Comparison of ENCODE assay signal across 22 mouse cellular contexts in genomic region chr16:70244205-70244756, GRCm38 (mm10).
A peak's percentile ranks its signal among the peaks of the same experiment; 100 is the strongest.
DNase-seq lines count a peak whose midpoint lies in the region; ATAC-seq and TF ChIP-seq lines count a peak whose summit lies in the region.
"Had no signal": no experiment of that assay in that cellular context is flagged by ENCODE, and none has a peak within 500 bp of the region (broad histone marks: within the 10 kb centered on the region; RNA-seq: fewer than 3 reads in every experiment).

No protein-coding gene starts in this region.

- H3K4me2 ChIP-seq in embryonic facial prominence, embryonic 11.5 days (ENCODE audit: low read depth, low read length), result no peak overlapping the region
- no peak overlapping the region for H3K4me2 ChIP-seq in hindbrain, embryonic 13.5 days
- H3K4me2 ChIP-seq in hindbrain, embryonic 12.5 days (replicated peaks), result no peak overlapping the region
- H3K4me2 ChIP-seq in forebrain, embryonic 15.5 days (replicated peaks), result no peak overlapping the region
- H3K4me2 ChIP-seq: hindbrain, embryonic 14.5 days had no signal

- H3K36me3 ChIP-seq in embryonic facial prominence, embryonic 11.5 days (replicated peaks; ENCODE audit: control insufficient read depth, insufficient read depth, low read depth, low read length), result no peaks in the 10 kb centered on the region
- no peaks in the 10 kb centered on the region for H3K36me3 ChIP-seq in embryonic facial prominence, embryonic 10.5 days (replicated peaks)
- H3K36me3 ChIP-seq in hindbrain, embryonic 13.5 days, result no peaks in the 10 kb centered on the region
- H3K36me3 ChIP-seq in hindbrain, embryonic 12.5 days, result no peaks in the 10 kb centered on the region
- H3K36me3 ChIP-seq in forebrain, embryonic 15.5 days, result no peaks in the 10 kb centered on the region

- peak; percentile 65; the same call in 1 of the 2 replicates for ATAC-seq in embryonic facial prominence, embryonic 11.5 days (replicated peaks; ENCODE audit: insufficient number of reproducible peaks, low FRiP score, low TSS enrichment, low read depth)
- ATAC-seq in hindbrain, embryonic 13.5 days (ENCODE audit: low FRiP score), result no peak
- ATAC-seq in hindbrain, embryonic 12.5 days (ENCODE audit: low FRiP score), result no peak
- ATAC-seq in forebrain, embryonic 15.5 days (replicated peaks), result peak; percentile 60
- ATAC-seq: activated CD4-positive, CD25-positive, alpha-beta regulatory T cell, adult 4 months; inflammation-experienced regulatory T-cells, adult 6 months; intestine, postnatal 0 days; Patski had no signal

- no peak for TF ChIP-seq POLR2A in brain, embryonic 14.5 days (IDR thresholded peaks at IDR 0.05; ENCODE audit: borderline replicate concordance, extremely low read depth, insufficient read depth, insufficient read length, poor library complexity, severe bottlenecking)

- H3K4me3 ChIP-seq in embryonic facial prominence, embryonic 11.5 days (ENCODE audit: low read depth, low read length), result no peak overlapping the region
- no peak overlapping the region for H3K4me3 ChIP-seq in embryonic facial prominence, embryonic 10.5 days
- no peak overlapping the region for H3K4me3 ChIP-seq in hindbrain, embryonic 13.5 days
- no peak overlapping the region for H3K4me3 ChIP-seq in hindbrain, embryonic 12.5 days
- H3K4me3 ChIP-seq in forebrain, embryonic 15.5 days, result no peak overlapping the region

- peak; percentile 65 for DNase-seq in embryonic facial prominence, embryonic 11.5 days (ENCODE audit: low spot score)
- DNase-seq in embryonic facial prominence, embryonic 10.5 days (ENCODE audit: low spot score), result no peak
- peak; percentile 68 for DNase-seq in brain, embryonic 14.5 days (ENCODE audit: low read depth)
- no peak for DNase-seq in left cerebral cortex, adult 9 months (ENCODE audit: low spot score in 2 of 2)
- DNase-seq: adrenal gland, postnatal 14 days; cerebellum, adult 18-20 months; cerebellum, adult 9-11 months; cerebellum, postnatal 36 days; gastrocnemius, postnatal 36 days; heart, adult 11 months; heart, postnatal 10 days; heart, postnatal 4 days; kidney, adult 9 months had no signal

- no peak for TF ChIP-seq CTCF in brain, embryonic 14.5 days (IDR thresholded peaks at IDR 0.05; ENCODE audit: borderline replicate concordance, extremely low read depth, insufficient read depth, insufficient read length)

- H3K27me3 ChIP-seq in embryonic facial prominence, embryonic 11.5 days (ENCODE audit: control insufficient read depth, insufficient read depth, low read length), result no peaks in the 10 kb centered on the region
- H3K27me3 ChIP-seq in embryonic facial prominence, embryonic 10.5 days (replicated peaks; ENCODE audit: low read depth, poor library complexity, severe bottlenecking), result no peaks in the 10 kb centered on the region
- no peaks in the 10 kb centered on the region for H3K27me3 ChIP-seq in hindbrain, embryonic 13.5 days
- no peaks in the 10 kb centered on the region for H3K27me3 ChIP-seq in hindbrain, embryonic 12.5 days
- no peaks in the 10 kb centered on the region for H3K27me3 ChIP-seq in forebrain, embryonic 15.5 days
- H3K27me3 ChIP-seq: CH12.LX had no signal

- WGBS in embryonic facial prominence, embryonic 11.5 days, result 43% methylated on average over 4 of the region's 4 CpGs
- 63% methylated on average over 4 of the region's 4 CpGs for WGBS in embryonic facial prominence, embryonic 10.5 days
- 67% methylated on average over 4 of the region's 4 CpGs for WGBS in hindbrain, embryonic 13.5 days
- WGBS in hindbrain, embryonic 12.5 days, result 70% methylated on average over 4 of the region's 4 CpGs
- 45% methylated on average over 4 of the region's 4 CpGs for WGBS in forebrain, embryonic 15.5 days

- no peaks in the 10 kb centered on the region for H3K4me1 ChIP-seq in embryonic facial prominence, embryonic 11.5 days (ENCODE audit: control insufficient read depth, insufficient read depth, low read length)
- peaks cover 16% of the 10 kb centered on the region for H3K4me1 ChIP-seq in embryonic facial prominence, embryonic 10.5 days
- peaks cover 5% of the 10 kb centered on the region for H3K4me1 ChIP-seq in hindbrain, embryonic 13.5 days (replicated peaks)
- peaks cover 3% of the 10 kb centered on the region; the same call in 1 of the 2 replicates for H3K4me1 ChIP-seq in hindbrain, embryonic 12.5 days
- peaks cover 4% of the 10 kb centered on the region for H3K4me1 ChIP-seq in forebrain, embryonic 15.5 days

- H3K27ac ChIP-seq in embryonic facial prominence, embryonic 11.5 days (replicated peaks; ENCODE audit: low read depth, low read length), result no peak overlapping the region
- no peak overlapping the region; the same call in 1 of the 2 replicates for H3K27ac ChIP-seq in embryonic facial prominence, embryonic 10.5 days (replicated peaks)
- 0 out of 2 replicates have a peak overlapping the region, but pooled peaks have one; percentile 2 for H3K27ac ChIP-seq in hindbrain, embryonic 13.5 days
- H3K27ac ChIP-seq in hindbrain, embryonic 12.5 days, result no peak overlapping the region
- no peak overlapping the region for H3K27ac ChIP-seq in forebrain, embryonic 15.5 days (replicated peaks)
- H3K27ac ChIP-seq: hindbrain, embryonic 14.5 days had no signal

- H3K9ac ChIP-seq in embryonic facial prominence, embryonic 11.5 days (replicated peaks; ENCODE audit: low read length), result no peak overlapping the region
- no peak overlapping the region for H3K9ac ChIP-seq in hindbrain, embryonic 13.5 days
- no peak overlapping the region for H3K9ac ChIP-seq in hindbrain, embryonic 12.5 days
- H3K9ac ChIP-seq in forebrain, embryonic 15.5 days (replicated peaks), result no peak overlapping the region
- H3K9ac ChIP-seq: hindbrain, embryonic 14.5 days had no signal

- no peaks in the 10 kb centered on the region for H3K9me3 ChIP-seq in embryonic facial prominence, embryonic 11.5 days (replicated peaks; ENCODE audit: control insufficient read depth, low read length)
- H3K9me3 ChIP-seq in embryonic facial prominence, embryonic 10.5 days, result no peaks in the 10 kb centered on the region
- H3K9me3 ChIP-seq in hindbrain, embryonic 13.5 days, result no peaks in the 10 kb centered on the region
- no peaks in the 10 kb centered on the region for H3K9me3 ChIP-seq in hindbrain, embryonic 12.5 days (replicated peaks)
- H3K9me3 ChIP-seq in forebrain, embryonic 15.5 days, result no peaks in the 10 kb centered on the region

Comparison
In these comparisons a context has a peak if more than half of its experiments do, and no peak if none do; other contexts are left out.
1. DNase-seq: peak in embryonic facial prominence, embryonic 11.5 days (single experiment) and brain, embryonic 14.5 days (single experiment); none in embryonic facial prominence, embryonic 10.5 days (single experiment) and left cerebral cortex, adult 9 months (0 of 2).
2. ATAC-seq: peak in embryonic facial prominence, embryonic 11.5 days (single experiment) and forebrain, embryonic 15.5 days (single experiment); none in hindbrain, embryonic 13.5 days (single experiment) and hindbrain, embryonic 12.5 days (single experiment).